Mouse (Mus musculus) lung, embryonic 15.5 days (tissue): Measurements from ENCODE around the gene Thg1l. TPM values are rescaled to one million over a fixed set of nuclear protein-coding genes. Genes with fewer than 3 reads are reported as not detected.

Experiments used
- ATAC-seq: fragments of 200-750 bp; cut with Nextera tagmentation; 2 replicates; pipeline ENCODE4 v1.8.0; 2017; ENCODE audit warnings: moderate number of reproducible peaks, borderline replicate concordance; ENCODE audit not compliant: low FRiP score, low TSS enrichment; ENCODE audit errors: extremely low read depth
- H3K27ac ChIP-seq: fragments of 300-500 bp; sonication (generic); 2 replicates; pipeline ENCODE4 v1.5.1; 2015; ENCODE audit warnings: moderate library complexity, mild to moderate bottlenecking, inconsistent platforms
- H3K27me3 ChIP-seq: fragments of 300-500 bp; sonication (generic); 2 replicates; pipeline ENCODE4 v1.6.1; 2015; ENCODE audit warnings: inconsistent platforms
- H3K36me3 ChIP-seq: fragments of 300-500 bp; sonication (generic); 2 replicates; pipeline ENCODE4 v1.6.1; 2015; ENCODE audit warnings: inconsistent platforms
- H3K4me1 ChIP-seq: fragments of 300-500 bp; sonication (generic); 2 replicates; pipeline ENCODE4 v1.6.1; 2015; ENCODE audit warnings: inconsistent platforms
- H3K4me2 ChIP-seq: fragments of 300-500 bp; sonication (generic); 2 replicates; pipeline ENCODE4 v1.6.1; 2015; ENCODE audit warnings: inconsistent platforms, mild to moderate bottlenecking, moderate library complexity
- H3K4me3 ChIP-seq: fragments of 300-500 bp; sonication (generic); 2 replicates; pipeline ENCODE4 v1.5.1; 2015; ENCODE audit warnings: mild to moderate bottlenecking, inconsistent platforms
- H3K9ac ChIP-seq: fragments of 300-500 bp; sonication (generic); 2 replicates; pipeline ENCODE4 v1.6.1; 2015; ENCODE audit warnings: inconsistent platforms
- H3K9me3 ChIP-seq: fragments of 300-500 bp; sonication (generic); 2 replicates; pipeline ENCODE4 v1.6.1; 2016; ENCODE audit warnings: inconsistent platforms
- WGBS: fragments of 180-500 bp; shearing (Covaris S2); methylation state at CpG from one replicate; pipeline ENCODE4 v1.1.7; 2015; 5-methylcytosine and 5-hydroxymethylcytosine counted together
- polyA plus RNA-seq: library from polyadenylated mRNA; unstranded; fragments of >200 nt; fragmentation: Nextera tagmentation; extraction: Ambion mirVana; gene quantifications from 2 replicates; pipeline ENCODE4 v1.2.1, GENCODE M21; 2015

Gene Thg1l
- polyA plus RNA-seq, 1 experiment from 2014 or later, result 12.9 TPM

DNA sequence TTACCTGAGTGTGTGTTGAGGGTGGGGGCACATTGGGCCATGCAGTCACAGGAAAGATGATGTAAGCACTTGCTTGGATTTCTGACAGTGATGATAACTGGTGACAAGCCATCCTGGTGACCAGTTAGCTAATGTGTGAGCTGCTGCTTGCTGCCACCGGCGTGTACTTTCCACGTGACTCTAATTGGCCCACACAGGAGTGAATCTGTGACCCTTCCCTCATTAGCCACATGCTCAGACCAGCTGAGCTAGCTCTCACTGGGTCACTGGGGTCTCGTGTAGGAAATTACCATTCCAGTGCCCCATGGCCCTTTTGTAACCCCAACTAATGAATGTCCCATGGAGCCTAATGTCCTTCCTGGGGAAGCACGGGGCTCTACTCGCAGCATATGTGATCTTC is 29.9 kb downstream of the Thg1l start:
- no peak overlapping the region for H3K4me2 ChIP-seq
- WGBS, result 67% methylated on average over 6 of the region's 6 CpGs
- no peak overlapping the region for H3K4me3 ChIP-seq
- no peak overlapping the region for H3K9ac ChIP-seq
- no peak overlapping the region for H3K27ac ChIP-seq
- H3K4me1 ChIP-seq, result no peaks in the 10 kb centered on the region
- no peaks in the 10 kb centered on the region for H3K27me3 ChIP-seq
- no peak for ATAC-seq
- H3K36me3 ChIP-seq, result peaks cover 4% of the 10 kb centered on the region; the same call in 1 of the 2 replicates
- no peaks in the 10 kb centered on the region for H3K9me3 ChIP-seq

DNA sequence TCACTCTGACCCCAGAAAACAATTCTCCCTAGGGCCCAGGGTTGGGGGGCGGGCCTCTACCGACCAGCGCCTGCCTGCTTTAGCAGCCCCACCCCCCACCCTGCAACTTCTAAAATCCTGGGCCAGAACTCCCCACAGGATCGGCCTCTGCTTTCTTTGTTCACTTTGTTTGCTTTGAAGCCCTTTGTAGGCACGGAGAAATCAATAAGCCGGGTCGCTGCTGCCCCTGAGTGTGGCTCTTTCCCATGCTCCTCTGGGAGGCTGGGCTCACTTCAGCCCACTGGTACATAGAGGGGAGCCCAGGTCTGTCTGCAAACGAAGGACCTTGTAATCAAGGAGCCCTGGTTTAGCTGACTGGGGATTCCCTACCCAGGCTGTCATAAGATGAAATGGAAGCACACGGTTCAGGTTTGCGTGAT is 33.8 kb downstream of the Thg1l start:
- Histone ChIP-seq H3K27ac (no peak overlapping the region), H3K27me3 (no peaks in the 10 kb centered on the region), H3K4me3 (no peak overlapping the region), H3K9me3 (no peaks in the 10 kb centered on the region), H3K4me2 (no peak overlapping the region), H3K9ac (no peak overlapping the region), H3K4me1 (no peaks in the 10 kb centered on the region), H3K36me3 (no peaks in the 10 kb centered on the region)
- WGBS, result 15% methylated on average over 10 of the region's 10 CpGs
- no peak for ATAC-seq

DNA sequence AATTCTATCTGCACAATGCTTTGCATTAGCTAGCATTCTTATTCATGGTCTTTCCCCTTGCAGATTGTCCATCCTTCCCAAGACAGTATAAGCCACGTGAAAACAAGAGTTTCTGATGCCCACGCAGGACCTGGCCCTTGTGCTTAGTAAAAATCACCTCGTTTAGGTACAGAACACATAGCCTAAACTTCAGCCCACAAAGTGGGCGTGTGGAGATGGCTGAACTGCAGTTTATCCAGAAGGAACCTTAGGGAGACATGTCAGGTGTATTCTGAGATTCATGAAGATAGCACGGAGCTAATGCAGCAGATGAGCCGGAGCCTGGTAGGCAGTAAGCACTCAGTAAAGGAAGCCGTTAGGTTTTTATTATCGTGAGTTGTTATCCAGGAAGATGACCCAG is 34.3 kb downstream of the Thg1l start:
- WGBS, result 52% methylated on average over 8 of the region's 8 CpGs
- H3K9ac ChIP-seq, result no peak overlapping the region
- H3K4me2 ChIP-seq, result no peak overlapping the region

DNA sequence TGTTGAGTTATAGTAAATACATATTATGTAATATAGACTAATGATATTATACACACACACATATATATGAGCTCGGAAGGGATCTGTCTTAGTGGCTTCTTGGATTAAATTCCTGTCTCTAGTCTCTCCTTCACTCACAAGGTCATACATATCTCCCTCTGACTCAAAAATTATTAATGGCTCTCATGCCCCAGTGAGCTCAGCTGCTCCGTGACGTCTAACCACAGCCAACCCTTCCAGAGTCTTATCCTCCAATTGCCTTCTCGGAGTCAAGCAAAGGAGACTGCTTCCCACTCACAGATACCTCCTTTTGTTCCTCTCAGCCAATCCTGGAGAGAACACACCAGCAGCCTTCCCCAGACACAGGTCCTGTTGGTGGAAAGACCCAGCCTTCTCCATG is 36.5 kb downstream of the Thg1l start:
- no peak overlapping the region for H3K27ac ChIP-seq
- H3K9me3 ChIP-seq, result no peaks in the 10 kb centered on the region
- no peak overlapping the region for H3K4me2 ChIP-seq
- H3K27me3 ChIP-seq, result no peaks in the 10 kb centered on the region
- no peak overlapping the region for H3K4me3 ChIP-seq
- no peaks in the 10 kb centered on the region for H3K4me1 ChIP-seq
- WGBS, result 68% methylated on average over 4 of the region's 4 CpGs
- no peak overlapping the region for H3K9ac ChIP-seq
- ATAC-seq, result no peak
- H3K36me3 ChIP-seq, result no peaks in the 10 kb centered on the region

More for the DNA sequence above, 34.3 kb downstream of the Thg1l start:
- Histone ChIP-seq H3K9me3 (no peaks in the 10 kb centered on the region), H3K4me1 (no peaks in the 10 kb centered on the region), H3K36me3 (no peaks in the 10 kb centered on the region), H3K27ac (no peak overlapping the region), H3K27me3 (no peaks in the 10 kb centered on the region), H3K4me3 (no peak overlapping the region)
- ATAC-seq, result no peak

DNA sequence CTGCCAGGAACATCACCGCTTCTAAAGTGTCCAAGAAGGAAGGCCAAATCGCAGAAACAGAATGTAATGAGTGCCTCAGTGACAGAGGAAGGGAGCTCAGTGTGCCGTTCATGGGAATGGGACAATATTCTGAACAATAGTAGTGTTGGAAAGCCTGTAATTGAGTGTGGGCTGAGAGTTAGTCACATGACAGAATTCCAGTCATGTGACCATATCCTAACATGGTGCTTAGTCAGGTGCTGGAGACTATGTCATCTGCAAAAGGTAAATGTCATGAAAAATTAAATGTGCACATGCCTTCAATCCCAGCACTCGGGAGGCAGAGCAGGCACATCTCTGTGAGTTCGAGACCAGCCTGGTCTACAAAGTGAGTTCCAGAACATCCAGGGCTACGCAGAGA is 37.3 kb downstream of the Thg1l start:
- Histone ChIP-seq H3K4me1 (no peaks in the 10 kb centered on the region), H3K4me2 (no peak overlapping the region), H3K9me3 (no peaks in the 10 kb centered on the region), H3K27ac (no peak overlapping the region), H3K4me3 (no peak overlapping the region), H3K36me3 (no peaks in the 10 kb centered on the region), H3K9ac (no peak overlapping the region), H3K27me3 (no peaks in the 10 kb centered on the region)
- WGBS, result 91% methylated on average over 6 of the region's 6 CpGs
- ATAC-seq, result no peak

DNA sequence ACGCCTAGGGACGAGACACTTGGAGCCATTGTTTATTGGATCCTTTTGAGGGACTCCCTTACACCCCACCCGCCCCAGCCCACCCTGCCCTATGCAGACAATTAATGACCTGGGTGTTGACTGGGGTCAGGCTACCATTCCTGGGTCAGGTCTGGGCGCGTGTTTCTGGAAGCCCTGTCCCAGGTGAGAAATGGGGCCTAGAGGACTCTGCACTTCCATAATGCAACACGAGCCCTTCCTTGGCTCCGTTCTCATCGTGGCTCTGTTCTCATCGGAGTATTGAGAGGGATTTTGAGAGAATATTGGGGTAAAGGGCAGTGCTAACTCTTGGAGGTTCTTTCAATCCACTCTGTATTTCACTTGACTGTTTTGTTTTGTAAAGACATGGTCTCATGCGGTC is 39.1 kb downstream of the Thg1l start:
- H3K4me3 ChIP-seq, result no peak overlapping the region
- H3K4me2 ChIP-seq, result no peak overlapping the region
- H3K9me3 ChIP-seq, result no peaks in the 10 kb centered on the region
- H3K27me3 ChIP-seq, result no peaks in the 10 kb centered on the region
- H3K36me3 ChIP-seq, result peaks cover 7% of the 10 kb centered on the region; the same call in 1 of the 2 replicates
- 74% methylated on average over 10 of the region's 10 CpGs for WGBS
- no peak overlapping the region for H3K9ac ChIP-seq
- H3K27ac ChIP-seq, result no peak overlapping the region
- no peaks in the 10 kb centered on the region for H3K4me1 ChIP-seq
- no peak for ATAC-seq

DNA sequence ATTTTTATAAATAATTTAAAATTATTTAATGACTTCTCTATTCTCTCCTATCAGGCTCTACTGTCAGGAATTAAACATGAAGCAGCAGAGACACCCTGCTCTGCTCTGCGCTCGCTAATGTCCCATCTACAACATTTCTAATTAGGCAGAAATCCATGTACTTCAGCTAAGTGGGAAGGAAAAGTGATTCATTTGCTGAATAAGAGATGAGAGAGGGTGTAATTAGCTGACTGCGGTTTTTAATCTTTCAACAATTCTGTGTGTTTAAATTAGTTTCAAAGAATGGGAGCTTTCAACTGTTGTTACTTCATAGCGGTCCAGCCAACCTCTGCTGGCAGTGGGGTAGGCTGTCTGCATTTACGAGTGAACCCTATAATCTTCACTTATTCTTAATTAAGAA is 44.6 kb downstream of the Thg1l start:
- no peaks in the 10 kb centered on the region for H3K9me3 ChIP-seq
- peaks cover 54% of the 10 kb centered on the region for H3K36me3 ChIP-seq
- H3K27ac ChIP-seq, result no peak overlapping the region
- H3K9ac ChIP-seq, result no peak overlapping the region
- H3K4me1 ChIP-seq, result no peaks in the 10 kb centered on the region
- WGBS, result 88% methylated on average over 5 of the region's 5 CpGs
- H3K4me3 ChIP-seq, result no peak overlapping the region
- ATAC-seq, result no peak
- no peak overlapping the region for H3K4me2 ChIP-seq
- H3K27me3 ChIP-seq, result no peaks in the 10 kb centered on the region

DNA sequence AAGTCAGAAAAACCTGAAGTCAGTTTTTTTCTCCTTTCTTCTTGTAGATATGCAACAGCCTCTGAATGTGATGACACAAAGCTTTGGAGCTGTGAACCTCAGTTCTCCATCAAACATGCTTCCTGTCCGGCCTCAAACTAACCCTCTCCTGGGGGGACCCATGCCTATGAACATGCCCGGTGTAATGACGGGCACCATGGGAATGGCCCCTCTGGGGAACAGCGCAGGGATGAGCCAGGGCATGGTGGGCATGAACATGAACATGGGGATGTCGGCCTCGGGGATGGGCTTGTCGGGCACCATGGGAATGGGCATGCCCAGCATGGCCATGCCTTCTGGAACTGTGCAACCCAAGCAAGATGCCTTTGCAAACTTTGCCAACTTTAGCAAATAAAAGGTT is 46.4 kb downstream of the Thg1l start:
- Histone ChIP-seq H3K9me3 (no peaks in the 10 kb centered on the region), H3K4me3 (no peak overlapping the region), H3K4me2 (no peak overlapping the region), H3K4me1 (no peaks in the 10 kb centered on the region), H3K27me3 (no peaks in the 10 kb centered on the region), H3K9ac (no peak overlapping the region), H3K36me3 (peaks cover 61% of the 10 kb centered on the region), H3K27ac (no peak overlapping the region)
- 93% methylated on average over 7 of the region's 7 CpGs for WGBS
- no peak for ATAC-seq

DNA sequence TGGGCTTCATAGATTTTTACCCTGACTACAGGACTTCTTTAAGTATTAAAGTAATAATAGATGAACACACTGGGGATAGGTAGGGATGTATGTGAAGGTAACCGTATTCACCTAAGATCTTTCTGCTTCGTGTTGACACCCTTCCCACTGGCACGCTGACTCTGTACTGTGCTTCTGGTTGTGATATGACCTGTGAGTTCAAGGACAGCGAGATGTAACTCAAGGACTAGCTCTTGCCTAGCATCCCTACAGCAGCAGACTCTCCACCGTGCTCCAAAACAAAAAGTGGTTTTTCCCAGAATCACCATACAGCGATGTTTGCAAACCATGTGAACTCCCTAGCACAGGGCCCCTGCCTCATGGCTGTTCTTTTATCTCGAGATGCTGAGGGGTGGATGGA is 47.2 kb downstream of the Thg1l start:
- 85% methylated on average over 7 of the region's 7 CpGs for WGBS
- Histone ChIP-seq H3K4me1 (no peaks in the 10 kb centered on the region), H3K9me3 (no peaks in the 10 kb centered on the region), H3K4me2 (no peak overlapping the region), H3K36me3 (peaks cover 70% of the 10 kb centered on the region), H3K27ac (no peak overlapping the region), H3K27me3 (no peaks in the 10 kb centered on the region), H3K4me3 (no peak overlapping the region), H3K9ac (no peak overlapping the region)
- no peak for ATAC-seq

DNA sequence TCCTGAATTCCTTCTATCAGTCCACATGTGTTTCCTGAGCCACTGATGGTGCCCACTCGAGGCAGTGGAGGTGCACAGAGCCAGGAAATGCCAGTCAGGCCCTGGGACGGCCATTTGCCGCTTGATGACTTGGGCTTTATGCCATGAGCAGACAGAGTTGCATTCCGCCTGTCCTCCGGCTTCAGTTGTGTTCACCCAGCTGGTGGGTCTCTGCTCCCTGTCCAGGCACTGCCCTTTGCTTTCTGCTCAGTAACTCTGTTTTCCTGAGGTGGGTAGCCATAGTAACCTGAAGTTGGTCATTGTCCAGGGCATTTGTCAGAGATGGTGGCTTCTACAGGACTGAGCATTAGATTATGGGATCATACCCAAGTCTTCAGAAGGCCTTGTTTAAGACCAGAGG is 48.0 kb downstream of the Thg1l start:
- H3K9me3 ChIP-seq, result no peaks in the 10 kb centered on the region
- peaks cover 75% of the 10 kb centered on the region for H3K36me3 ChIP-seq
- 71% methylated on average over 5 of the region's 5 CpGs for WGBS
- ATAC-seq, result no peak
- H3K27ac ChIP-seq, result no peak overlapping the region
- H3K4me1 ChIP-seq, result no peaks in the 10 kb centered on the region
- no peak overlapping the region for H3K4me3 ChIP-seq
- no peak overlapping the region for H3K9ac ChIP-seq
- H3K27me3 ChIP-seq, result no peaks in the 10 kb centered on the region
- no peak overlapping the region for H3K4me2 ChIP-seq

DNA sequence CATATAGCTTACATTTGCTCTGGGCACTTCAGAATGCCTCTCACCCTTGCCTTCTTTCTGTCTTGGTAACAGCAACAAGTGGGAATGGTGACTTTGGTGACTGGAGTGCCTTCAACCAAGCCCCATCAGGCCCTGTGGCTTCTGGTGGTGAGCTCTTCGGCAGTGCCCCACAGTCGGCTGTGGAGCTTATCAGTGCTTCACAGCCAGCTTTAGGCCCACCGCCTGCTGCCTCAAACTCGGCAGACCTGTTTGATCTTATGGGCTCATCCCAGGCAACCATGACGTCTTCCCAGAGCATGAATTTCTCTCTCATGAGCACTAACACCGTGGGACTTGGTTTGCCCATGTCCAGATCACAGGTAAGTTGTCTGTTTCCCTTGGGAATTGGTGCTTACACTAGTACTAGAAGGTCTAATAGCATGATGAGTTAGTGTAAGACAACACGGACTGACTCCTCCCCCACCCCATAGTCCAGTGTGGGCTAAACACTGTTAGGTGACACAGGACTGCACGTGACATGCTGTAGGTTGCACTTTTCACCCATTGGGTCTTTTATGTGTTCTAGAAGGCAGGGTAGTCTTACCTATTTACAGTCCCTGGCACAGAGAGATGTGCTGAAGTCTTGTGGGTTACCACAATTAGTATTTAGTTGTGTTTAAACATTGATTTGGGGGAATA is 49.0 kb downstream of the Thg1l start:
- Histone ChIP-seq H3K36me3 (peaks cover 72% of the 10 kb centered on the region), H3K9me3 (no peaks in the 10 kb centered on the region), H3K4me2 (no peak overlapping the region), H3K4me1 (no peaks in the 10 kb centered on the region), H3K9ac (no peak overlapping the region), H3K27ac (no peak overlapping the region), H3K4me3 (no peak overlapping the region), H3K27me3 (no peaks in the 10 kb centered on the region)
- WGBS, result 84% methylated on average over 8 of the region's 8 CpGs
- no peak for ATAC-seq

DNA sequence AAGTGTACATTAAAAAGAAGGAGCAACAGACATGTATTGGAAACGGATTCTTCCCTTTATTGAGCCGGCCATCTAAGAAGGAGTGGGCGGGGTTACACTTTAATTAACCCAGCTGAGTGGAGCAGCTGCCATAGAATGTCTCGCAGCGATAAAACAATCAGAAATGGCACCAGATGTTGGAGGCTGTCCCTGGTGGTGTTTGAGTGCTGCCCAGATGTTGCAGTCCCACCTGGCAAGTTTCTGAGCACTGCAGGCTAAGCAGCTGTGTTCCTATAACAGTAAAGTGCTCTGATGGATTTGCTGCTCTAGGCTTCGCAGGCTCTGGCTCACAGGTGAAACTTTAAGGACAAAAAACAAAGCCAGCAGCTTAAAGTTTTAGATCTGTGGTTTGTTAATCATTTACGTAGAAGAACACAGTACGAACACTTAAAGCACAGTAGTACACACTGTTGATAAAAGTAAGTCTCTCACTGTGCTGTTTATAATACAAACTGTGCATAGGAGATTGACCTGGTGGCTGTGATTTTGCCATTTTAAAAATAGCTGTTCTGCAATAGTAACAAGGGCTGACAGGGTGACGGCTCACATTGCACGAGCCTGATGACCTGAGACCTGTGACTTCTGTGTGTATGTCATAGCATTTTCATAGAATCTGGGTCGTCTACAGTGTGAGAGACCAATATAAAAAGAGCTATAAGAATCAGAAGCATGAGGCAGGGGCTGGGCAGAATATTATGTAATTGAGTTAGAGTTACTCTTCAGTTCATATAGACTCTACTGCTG is 54.9 kb downstream of the Thg1l start:
- Histone ChIP-seq H3K36me3 (peaks cover 53% of the 10 kb centered on the region), H3K27ac (no peak overlapping the region), H3K27me3 (no peaks in the 10 kb centered on the region), H3K4me1 (no peaks in the 10 kb centered on the region), H3K4me2 (no peak overlapping the region), H3K9me3 (no peaks in the 10 kb centered on the region), H3K9ac (no peak overlapping the region), H3K4me3 (no peak overlapping the region)
- 66% methylated on average over 11 of the region's 11 CpGs for WGBS
- no peak for ATAC-seq
